Mouse (Mus musculus): ENCODE data around the gene Tmem216. TPM values are rescaled to one million over a fixed set of nuclear protein-coding genes. Genes with fewer than 3 reads are reported as not detected.
A peak's percentile ranks its signal among the peaks of the same experiment; 100 is the strongest.

The Tmem216 gene
- polyA plus RNA-seq, 1 experiment from 2014 or later: 53.8 TPM

GRCm38 (mm10) chr19:10524784-10525105 lies 31.3 kb downstream of the Tmem216 start:
- peaks cover 4% of the 10 kb centered on the region; the same call in 1 of the 2 replicates for H3K36me3 ChIP-seq (ENCODE audit: control insufficient read depth, insufficient read depth, low read length)
- under 1% methylated on average over 19 of the region's 19 CpGs for WGBS
- H3K4me3 ChIP-seq (ENCODE audit: low read depth, low read length): peak overlapping the region; percentile 96
- H3K9me3 ChIP-seq (ENCODE audit: control insufficient read depth, low read depth, low read length): no peaks in the 10 kb centered on the region
- H3K27me3 ChIP-seq (ENCODE audit: control insufficient read depth, insufficient read depth, low read length): no peaks in the 10 kb centered on the region
- no peak for ATAC-seq (ENCODE audit: insufficient number of reproducible peaks, insufficient read depth, low FRiP score, low read depth)
- H3K4me1 ChIP-seq (ENCODE audit: control insufficient read depth, insufficient read depth, low read length): peaks cover 23% of the 10 kb centered on the region
- peak overlapping the region; percentile 69 for H3K4me2 ChIP-seq (replicated peaks; ENCODE audit: low read depth, low read length)
- H3K27ac ChIP-seq (ENCODE audit: low read length): peak overlapping the region; percentile 98
- peak overlapping the region; percentile 98 for H3K9ac ChIP-seq (replicated peaks; ENCODE audit: low read depth, low read length)

DNA sequence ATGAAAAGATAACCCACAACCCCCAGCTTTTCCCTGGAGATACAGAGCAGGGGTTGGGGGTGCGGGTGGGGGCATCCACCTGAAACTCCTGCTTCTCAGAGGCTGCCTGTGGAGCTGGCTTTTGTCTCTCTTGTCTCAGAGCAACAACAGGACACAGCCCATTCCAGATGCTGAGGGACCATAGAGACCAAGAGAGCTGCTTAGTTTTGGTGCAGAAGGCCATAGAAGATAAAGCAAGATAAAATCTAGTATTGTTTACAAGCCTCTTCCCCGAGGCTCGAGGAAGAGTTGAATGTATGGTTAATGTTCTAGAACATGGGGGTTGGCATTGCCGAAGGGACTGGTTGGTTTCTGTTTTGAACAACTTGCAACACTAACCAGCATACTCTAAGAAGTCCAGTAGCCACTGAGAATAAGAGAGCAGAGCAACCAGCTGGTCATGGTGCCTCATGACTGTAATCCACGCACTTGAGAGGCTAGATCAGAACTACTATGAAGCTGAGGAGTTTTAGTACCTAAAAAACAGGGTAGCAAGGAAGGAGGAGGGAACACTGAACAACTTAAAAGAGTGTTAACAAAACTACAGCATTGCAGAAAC lies 32.5 kb downstream of the Tmem216 start:
- Histone ChIP-seq H3K4me1 (ENCODE audit: control insufficient read depth, insufficient read depth, low read length) (peaks cover 23% of the 10 kb centered on the region), H3K9me3 (ENCODE audit: control insufficient read depth, low read depth, low read length) (no peaks in the 10 kb centered on the region), H3K4me2 (replicated peaks; ENCODE audit: low read depth, low read length) (peak overlapping the region; percentile 18; the same call in 1 of the 2 replicates), H3K9ac (replicated peaks; ENCODE audit: low read depth, low read length) (no peak overlapping the region), H3K27ac (ENCODE audit: low read length) (no peak overlapping the region), H3K27me3 (ENCODE audit: control insufficient read depth, insufficient read depth, low read length) (no peaks in the 10 kb centered on the region), H3K36me3 (ENCODE audit: control insufficient read depth, insufficient read depth, low read length) (peaks cover 4% of the 10 kb centered on the region; the same call in 1 of the 2 replicates), H3K4me3 (ENCODE audit: low read depth, low read length) (0 out of 2 replicates have a peak overlapping the region, but pooled peaks have one; percentile 96)
- ATAC-seq (ENCODE audit: insufficient number of reproducible peaks, insufficient read depth, low FRiP score, low read depth): no peak
- WGBS: 71% methylated on average over 5 of the region's 5 CpGs

- WGBS: 84% methylated on average over 1 of the region's 1 CpGs
- peaks cover 8% of the 10 kb centered on the region; the same call in 1 of the 2 replicates for H3K36me3 ChIP-seq (ENCODE audit: control insufficient read depth, insufficient read depth, low read length)
- H3K27me3 ChIP-seq (ENCODE audit: control insufficient read depth, insufficient read depth, low read length): no peaks in the 10 kb centered on the region
- peaks cover 19% of the 10 kb centered on the region for H3K4me1 ChIP-seq (ENCODE audit: control insufficient read depth, insufficient read depth, low read length)
- H3K4me3 ChIP-seq (ENCODE audit: low read depth, low read length): no peak overlapping the region
- no peak overlapping the region for H3K27ac ChIP-seq (ENCODE audit: low read length)
- no peak overlapping the region for H3K4me2 ChIP-seq (replicated peaks; ENCODE audit: low read depth, low read length)
- ATAC-seq (ENCODE audit: insufficient number of reproducible peaks, insufficient read depth, low FRiP score, low read depth): no peak
- no peak overlapping the region for H3K9ac ChIP-seq (replicated peaks; ENCODE audit: low read depth, low read length)
- H3K9me3 ChIP-seq (ENCODE audit: control insufficient read depth, low read depth, low read length): no peaks in the 10 kb centered on the region
Measured at GRCm38 (mm10) chr19:10521926-10522325, 34.1 kb downstream of the Tmem216 start.

- H3K36me3 ChIP-seq (ENCODE audit: control insufficient read depth, insufficient read depth, low read length): peaks cover 14% of the 10 kb centered on the region; the same call in 1 of the 2 replicates
- H3K27ac ChIP-seq (ENCODE audit: low read length): no peak overlapping the region
- no peaks in the 10 kb centered on the region for H3K9me3 ChIP-seq (ENCODE audit: control insufficient read depth, low read depth, low read length)
- 47% methylated on average over 1 of the region's 1 CpGs for WGBS
- no peak overlapping the region for H3K4me3 ChIP-seq (ENCODE audit: low read depth, low read length)
- H3K9ac ChIP-seq (replicated peaks; ENCODE audit: low read depth, low read length): no peak overlapping the region
- H3K27me3 ChIP-seq (ENCODE audit: control insufficient read depth, insufficient read depth, low read length): no peaks in the 10 kb centered on the region
- H3K4me2 ChIP-seq (replicated peaks; ENCODE audit: low read depth, low read length): no peak overlapping the region
- no peak for ATAC-seq (ENCODE audit: insufficient number of reproducible peaks, insufficient read depth, low FRiP score, low read depth)
- peaks cover 10% of the 10 kb centered on the region for H3K4me1 ChIP-seq (ENCODE audit: control insufficient read depth, insufficient read depth, low read length)
Measured at GRCm38 (mm10) chr19:10520355-10520754, 35.7 kb downstream of the Tmem216 start.

GRCm38 (mm10) chr19:10510759-10511330 lies 45.2 kb downstream of the Tmem216 start:
- Histone ChIP-seq H3K36me3 (ENCODE audit: control insufficient read depth, insufficient read depth, low read length) (peaks cover 9% of the 10 kb centered on the region; the same call in 1 of the 2 replicates), H3K4me2 (replicated peaks; ENCODE audit: low read depth, low read length) (no peak overlapping the region), H3K4me3 (ENCODE audit: low read depth, low read length) (no peak overlapping the region), H3K9ac (replicated peaks; ENCODE audit: low read depth, low read length) (no peak overlapping the region), H3K27ac (ENCODE audit: low read length) (no peak overlapping the region), H3K27me3 (ENCODE audit: control insufficient read depth, insufficient read depth, low read length) (no peaks in the 10 kb centered on the region), H3K9me3 (ENCODE audit: control insufficient read depth, low read depth, low read length) (no peaks in the 10 kb centered on the region), H3K4me1 (ENCODE audit: control insufficient read depth, insufficient read depth, low read length) (no peaks in the 10 kb centered on the region)
- WGBS: 75% methylated on average over 6 of the region's 6 CpGs
- no peak for ATAC-seq (ENCODE audit: insufficient number of reproducible peaks, insufficient read depth, low FRiP score, low read depth)

DNA sequence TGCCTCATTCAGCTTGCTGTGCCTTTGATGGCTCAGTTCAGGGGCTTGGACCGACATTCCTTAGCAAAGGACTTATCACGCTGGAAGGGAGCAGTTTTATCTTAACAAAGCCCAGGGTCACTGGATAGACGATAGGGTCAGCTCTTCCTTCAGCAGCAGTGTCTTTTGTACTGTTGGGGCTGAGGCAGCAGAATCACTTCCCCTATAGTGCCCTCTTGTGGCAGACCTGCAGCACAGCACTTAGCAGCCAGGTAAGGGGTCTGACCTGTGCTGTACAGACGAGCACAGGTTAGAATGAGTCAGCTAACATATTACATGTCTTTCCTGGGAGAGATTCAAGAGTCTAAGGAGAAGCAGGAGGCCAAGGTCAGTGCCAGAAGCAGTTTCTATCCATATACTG lies 53.5 kb downstream of the Tmem216 start:
- no peak for ATAC-seq (ENCODE audit: insufficient number of reproducible peaks, insufficient read depth, low FRiP score, low read depth)
- H3K36me3 ChIP-seq (ENCODE audit: control insufficient read depth, insufficient read depth, low read length): peaks cover 18% of the 10 kb centered on the region
- WGBS: 8% methylated on average over 4 of the region's 4 CpGs
- H3K4me1 ChIP-seq (ENCODE audit: control insufficient read depth, insufficient read depth, low read length): no peaks in the 10 kb centered on the region
- no peak overlapping the region for H3K4me3 ChIP-seq (ENCODE audit: low read depth, low read length)
- no peak overlapping the region for H3K9ac ChIP-seq (replicated peaks; ENCODE audit: low read depth, low read length)
- H3K4me2 ChIP-seq (replicated peaks; ENCODE audit: low read depth, low read length): no peak overlapping the region
- no peaks in the 10 kb centered on the region for H3K27me3 ChIP-seq (ENCODE audit: control insufficient read depth, insufficient read depth, low read length)
- no peak overlapping the region for H3K27ac ChIP-seq (ENCODE audit: low read length)
- no peaks in the 10 kb centered on the region for H3K9me3 ChIP-seq (ENCODE audit: control insufficient read depth, low read depth, low read length)

DNA sequence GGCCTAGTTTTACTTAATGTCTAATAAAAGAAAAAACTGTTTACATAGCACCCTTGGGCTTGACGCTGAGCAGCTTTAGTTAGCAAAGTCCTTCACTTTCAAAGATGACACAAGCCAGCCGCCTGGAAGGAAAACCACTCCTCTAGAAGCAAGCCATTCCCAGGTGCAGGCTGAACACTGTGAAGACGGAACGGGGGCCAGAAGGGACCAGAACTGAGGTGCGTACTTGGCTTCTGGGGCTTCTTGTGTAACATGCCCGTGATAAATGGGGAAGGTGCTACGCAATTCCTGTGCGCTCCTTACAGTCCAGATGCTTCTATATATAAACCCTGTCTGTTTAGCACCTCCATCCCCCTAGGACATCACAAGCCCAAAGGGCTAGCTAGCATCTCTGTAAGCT lies 55.5 kb downstream of the Tmem216 start:
- peak; percentile 49; the same call in 1 of the 2 replicates for ATAC-seq (ENCODE audit: insufficient number of reproducible peaks, insufficient read depth, low FRiP score, low read depth)
- Histone ChIP-seq H3K9ac (replicated peaks; ENCODE audit: low read depth, low read length) (no peak overlapping the region), H3K27me3 (ENCODE audit: control insufficient read depth, insufficient read depth, low read length) (no peaks in the 10 kb centered on the region), H3K27ac (ENCODE audit: low read length) (peak overlapping the region; percentile 44; the same call in 1 of the 2 replicates), H3K36me3 (ENCODE audit: control insufficient read depth, insufficient read depth, low read length) (peaks cover 15% of the 10 kb centered on the region), H3K4me3 (ENCODE audit: low read depth, low read length) (no peak overlapping the region), H3K4me1 (ENCODE audit: control insufficient read depth, insufficient read depth, low read length) (no peaks in the 10 kb centered on the region), H3K9me3 (ENCODE audit: control insufficient read depth, low read depth, low read length) (no peaks in the 10 kb centered on the region), H3K4me2 (replicated peaks; ENCODE audit: low read depth, low read length) (no peak overlapping the region)
- WGBS: 64% methylated on average over 8 of the region's 8 CpGs

- 49% methylated on average over 8 of the region's 8 CpGs for WGBS
- Histone ChIP-seq H3K36me3 (ENCODE audit: control insufficient read depth, insufficient read depth, low read length) (peaks cover 15% of the 10 kb centered on the region), H3K4me2 (replicated peaks; ENCODE audit: low read depth, low read length) (no peak overlapping the region), H3K9me3 (ENCODE audit: control insufficient read depth, low read depth, low read length) (no peaks in the 10 kb centered on the region), H3K27me3 (ENCODE audit: control insufficient read depth, insufficient read depth, low read length) (no peaks in the 10 kb centered on the region), H3K4me1 (ENCODE audit: control insufficient read depth, insufficient read depth, low read length) (no peaks in the 10 kb centered on the region; the same call in 1 of the 2 replicates), H3K9ac (replicated peaks; ENCODE audit: low read depth, low read length) (no peak overlapping the region), H3K27ac (ENCODE audit: low read length) (no peak overlapping the region), H3K4me3 (ENCODE audit: low read depth, low read length) (no peak overlapping the region)
- no peak for ATAC-seq (ENCODE audit: insufficient number of reproducible peaks, insufficient read depth, low FRiP score, low read depth)
Measured at GRCm38 (mm10) chr19:10497512-10498160, 58.4 kb downstream of the Tmem216 start.
